Mouse (Mus musculus) ES-CJ7 (cell line): ENCODE measurements around the gene Ms4a2.

ENCODE experiments used
- DNase-seq: peaks from one replicate; pipeline ENCODE4 v3.0.0; 2011; ENCODE audit warnings: low read depth, low spot score

Ms4a2 gene

DNA sequence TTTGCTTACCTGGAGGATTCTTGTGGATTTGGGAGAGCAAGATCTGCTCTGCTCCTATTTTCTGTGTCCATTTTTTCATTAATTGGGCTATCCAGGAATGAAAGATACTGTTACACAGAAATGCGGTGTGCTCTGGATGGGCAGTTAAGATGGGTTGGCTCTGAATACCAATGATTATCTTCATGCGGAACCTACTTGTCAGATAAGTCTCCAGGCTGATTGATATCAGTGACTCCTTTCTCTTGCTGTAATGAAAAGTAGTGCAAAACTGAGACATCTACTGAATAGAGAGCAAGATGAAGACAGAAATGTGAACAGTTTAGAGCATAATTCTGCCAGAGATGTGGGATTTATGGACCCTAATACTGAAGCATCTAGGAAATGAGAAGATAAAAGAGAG lies at the start of gene Ms4a2:
TSS of gene Ms4a2 (minus strand) at position 169 of the 400 bp plus-strand sequence.
- DNase-seq, result no peak

DNA sequence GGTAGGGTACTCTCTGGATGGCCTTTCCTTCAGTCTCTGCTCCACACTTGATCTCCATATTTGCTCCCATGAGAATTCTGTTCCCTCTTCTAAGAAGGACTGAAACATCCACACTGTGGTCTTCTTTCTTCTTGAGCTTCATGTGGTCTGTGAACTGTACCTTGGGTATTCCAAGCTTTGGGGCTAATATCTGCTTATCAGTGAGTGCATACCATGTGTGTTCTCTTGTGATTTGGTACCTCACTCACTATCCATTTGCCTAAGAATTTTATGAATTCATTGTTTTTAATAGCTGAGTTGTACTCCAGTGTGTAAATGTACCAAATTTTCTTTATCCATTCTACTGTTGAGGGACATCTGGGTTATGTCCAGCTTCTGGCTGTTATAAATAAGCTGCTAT lies 38.0 kb upstream of the Ms4a2 start:
- no peak for DNase-seq

DNA sequence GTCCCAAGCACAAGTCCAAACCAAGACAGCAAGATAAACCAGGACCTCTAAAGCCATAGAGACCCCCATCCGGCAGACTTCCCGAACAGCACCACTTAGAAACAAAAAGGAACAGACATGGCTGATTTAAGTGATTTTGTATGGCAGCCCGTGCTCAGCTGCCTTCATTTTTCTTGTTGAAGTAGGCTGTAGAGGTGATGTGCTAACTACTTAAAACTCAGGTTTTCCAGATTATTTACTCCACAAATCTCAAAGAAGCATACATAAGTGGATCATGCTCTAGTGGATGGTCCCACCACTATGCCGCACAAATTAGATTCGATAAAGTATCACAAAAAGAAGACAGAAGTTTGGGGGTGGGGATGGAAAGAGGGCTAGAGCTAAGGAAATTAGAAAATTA lies 36.9 kb upstream of the Ms4a2 start, which contains the start of gene Oosp2:
TSS of gene Oosp2 (minus strand) at position 101 of the 400 bp plus-strand sequence.
- DNase-seq, result no peak

DNA sequence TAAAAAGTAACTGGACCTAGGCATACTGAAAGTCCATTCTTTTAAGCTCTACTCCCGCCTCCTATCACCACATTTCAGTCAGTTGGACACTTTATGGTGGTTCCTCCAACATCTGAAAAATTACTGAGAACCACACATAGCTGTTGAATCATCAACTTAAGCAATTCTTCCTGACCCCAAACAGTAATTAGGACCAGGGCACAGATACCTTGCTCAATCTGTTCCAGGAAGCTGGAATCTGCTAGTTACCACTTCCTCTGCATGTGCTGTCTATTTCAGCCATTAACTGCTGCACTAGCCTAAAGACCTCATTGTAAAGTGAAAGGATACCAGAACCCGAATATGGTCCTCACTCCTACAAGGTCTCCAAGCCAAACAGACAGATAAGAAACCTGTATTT lies 35.6 kb upstream of the Ms4a2 start:
- DNase-seq, result no peak

DNA sequence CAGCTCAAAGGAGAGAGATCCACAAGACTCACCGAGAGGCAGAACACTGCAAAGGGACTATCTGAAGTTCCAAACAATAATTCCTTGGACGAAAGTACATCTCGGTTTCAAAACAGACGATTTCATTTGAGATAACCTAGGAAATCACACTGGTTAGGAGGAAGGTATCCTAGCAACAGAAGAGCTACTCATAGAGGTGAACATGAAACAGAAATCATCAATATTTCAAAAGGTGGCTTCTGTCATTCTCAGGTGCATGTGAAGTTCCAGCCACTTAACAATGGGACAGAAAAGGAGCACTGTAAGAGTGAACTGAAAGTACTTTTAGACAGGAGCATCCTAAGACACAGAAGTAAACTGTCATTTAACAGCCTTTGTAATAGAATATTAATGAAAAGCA lies 26.0 kb upstream of the Ms4a2 start:
- no peak for DNase-seq

DNA sequence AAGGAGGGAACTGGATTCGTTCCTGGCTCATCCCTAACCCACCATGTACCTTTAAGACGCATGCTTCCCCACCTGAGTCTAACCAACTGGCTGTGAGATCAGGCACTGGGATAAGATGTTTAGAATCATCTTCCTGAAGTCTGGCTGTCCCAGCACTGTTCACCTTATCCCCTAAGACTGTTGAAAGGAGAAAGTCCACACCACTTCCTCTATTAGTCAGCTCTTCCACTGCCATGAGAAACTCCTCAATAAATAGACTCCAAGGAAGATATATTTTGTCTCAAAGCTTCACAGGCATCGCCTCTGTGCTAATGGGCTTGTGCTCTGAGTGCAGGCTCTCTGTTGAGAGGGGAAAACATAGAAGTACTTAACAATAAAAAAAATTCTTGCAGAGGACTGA lies 22.6 kb upstream of the Ms4a2 start:
- no peak for DNase-seq

DNA sequence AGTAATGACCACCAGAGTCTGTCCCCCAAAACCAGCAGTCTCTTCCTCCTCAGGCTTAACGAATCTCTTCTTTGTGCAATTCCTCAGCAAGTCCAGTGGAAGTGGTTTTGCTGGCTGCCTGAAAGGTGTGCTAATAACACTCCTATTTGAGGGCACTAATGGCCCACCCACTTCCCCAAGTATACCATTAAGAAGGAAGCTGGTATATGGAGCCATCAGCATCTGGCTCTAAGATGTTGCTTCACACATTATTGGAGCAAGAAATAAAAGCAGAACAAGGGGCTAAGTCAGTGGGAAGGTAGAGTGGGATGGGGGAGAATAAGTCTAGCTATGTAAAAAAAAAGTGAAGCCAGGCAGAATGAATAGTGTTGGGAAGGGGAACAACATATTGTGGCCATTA lies 17.2 kb upstream of the Ms4a2 start, which contains the start of gene Ms4a3:
TSS of gene Ms4a3 (minus strand) at position 120 of the 400 bp plus-strand sequence.
- DNase-seq, result no peak

DNA sequence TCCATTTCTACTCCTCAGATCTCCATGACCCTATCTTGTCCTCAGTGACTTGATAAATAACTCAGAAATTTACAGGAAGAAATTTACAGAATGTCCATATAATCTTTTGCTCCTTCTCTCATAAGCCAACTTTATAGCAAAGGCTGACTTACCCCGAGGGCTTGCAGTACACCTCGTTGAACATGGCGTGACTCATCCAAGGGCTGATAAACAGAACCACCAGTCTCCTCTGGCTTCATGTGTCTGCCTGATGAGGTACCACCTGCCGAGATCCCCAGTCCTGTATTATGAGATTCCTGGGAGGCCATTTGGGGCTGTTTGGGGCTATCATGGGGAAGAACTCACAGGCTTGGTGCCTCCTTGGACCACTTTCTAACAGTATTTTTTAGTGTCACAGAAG lies 15.5 kb upstream of the Ms4a2 start:
- no peak for DNase-seq

DNA sequence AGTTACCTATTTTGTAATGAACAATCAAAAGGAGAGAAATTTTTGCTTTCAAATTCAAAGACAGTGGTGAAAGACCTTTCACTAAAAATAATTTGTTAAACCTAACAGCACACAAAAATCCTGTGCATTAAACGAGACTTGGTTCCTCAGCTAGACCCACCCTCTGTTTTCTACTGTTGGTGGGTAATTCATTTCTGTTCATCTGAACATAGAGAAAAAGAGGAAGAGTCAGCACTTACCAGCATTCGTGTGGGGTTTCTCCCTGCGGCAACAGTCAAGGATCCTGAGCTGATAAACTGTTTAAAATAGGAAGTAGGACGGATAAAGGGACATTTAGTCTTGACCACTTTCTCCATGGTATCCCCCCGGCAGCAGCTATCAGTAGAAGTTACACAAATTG lies 12.1 kb upstream of the Ms4a2 start:
- no peak for DNase-seq

DNA sequence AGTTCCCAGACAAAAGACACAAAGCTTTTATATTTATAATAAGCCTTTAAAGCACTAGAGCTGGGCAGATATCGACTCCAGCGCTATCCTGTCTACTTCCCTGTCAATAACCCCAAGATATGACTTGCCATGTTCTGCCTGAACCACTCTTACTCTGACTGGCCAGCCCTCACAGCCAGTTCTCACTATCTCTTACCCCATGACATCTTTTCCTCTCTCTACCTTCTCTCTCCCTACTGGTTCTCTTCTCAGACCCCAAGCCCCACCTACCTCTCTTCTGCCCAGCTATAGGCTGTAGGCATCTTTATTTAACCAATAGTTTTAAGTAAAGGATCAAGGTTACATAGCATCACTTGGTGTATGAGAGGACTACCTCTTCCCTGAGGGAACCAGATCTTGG lies 10.8 kb upstream of the Ms4a2 start:
- DNase-seq, result no peak

DNA sequence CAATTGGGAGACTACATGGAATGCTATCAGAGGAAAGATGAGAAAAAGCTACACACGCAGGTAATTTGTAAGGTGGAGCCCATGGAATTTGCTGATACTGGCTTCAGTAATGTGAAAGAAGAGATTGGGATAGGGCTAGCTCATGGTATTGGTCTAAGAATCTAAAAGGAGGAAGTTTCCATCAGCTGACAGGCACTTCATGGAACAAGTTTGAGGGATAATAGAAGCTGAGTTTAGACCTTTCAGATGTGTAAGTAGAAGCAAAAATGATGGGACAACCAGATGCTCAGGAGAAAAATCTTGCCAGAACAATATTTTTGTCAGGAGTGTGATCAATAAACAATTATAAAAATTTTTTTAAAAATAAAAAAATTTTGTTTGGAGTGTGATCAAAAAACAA lies 10.2 kb upstream of the Ms4a2 start:
- no peak for DNase-seq

DNA sequence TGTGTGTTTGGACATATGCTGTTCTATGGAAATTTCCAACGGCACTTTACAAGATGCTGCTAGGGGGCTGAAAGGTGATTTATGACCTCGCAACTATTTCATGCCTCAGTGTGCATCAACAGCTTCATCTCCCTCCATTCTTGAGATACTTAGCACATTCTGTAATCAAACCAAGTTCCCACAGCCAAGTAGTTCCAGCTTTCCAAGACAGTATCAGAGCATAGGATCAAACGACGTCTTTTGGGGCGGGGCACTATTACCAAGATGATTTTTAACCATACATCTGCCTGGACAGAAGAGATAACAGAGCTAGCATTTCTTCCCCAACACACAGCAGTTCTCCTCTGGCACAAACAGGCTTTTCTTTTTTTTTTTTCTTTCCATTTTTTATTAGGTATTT lies 1.7 kb upstream of the Ms4a2 start:
- no peak for DNase-seq

DNA sequence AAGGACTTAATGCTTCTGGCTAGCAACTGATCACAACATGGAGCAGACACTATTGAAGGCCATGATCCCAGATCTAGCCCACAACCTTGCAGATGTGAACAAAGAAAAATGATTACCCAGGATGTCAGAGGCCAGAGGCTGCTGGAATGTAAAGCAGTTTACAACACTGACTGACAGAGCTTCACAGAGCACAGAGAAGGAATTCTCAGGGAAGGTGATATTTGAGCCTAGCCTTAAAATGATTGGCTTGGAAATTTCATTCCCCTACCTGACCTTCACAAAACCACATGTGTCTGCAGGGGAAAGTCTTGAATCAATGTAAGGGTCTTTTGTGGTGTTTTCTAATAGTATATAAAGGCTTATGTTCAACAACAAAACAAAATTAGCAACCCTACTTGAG lies 1.3 kb upstream of the Ms4a2 start:
- no peak for DNase-seq

DNA sequence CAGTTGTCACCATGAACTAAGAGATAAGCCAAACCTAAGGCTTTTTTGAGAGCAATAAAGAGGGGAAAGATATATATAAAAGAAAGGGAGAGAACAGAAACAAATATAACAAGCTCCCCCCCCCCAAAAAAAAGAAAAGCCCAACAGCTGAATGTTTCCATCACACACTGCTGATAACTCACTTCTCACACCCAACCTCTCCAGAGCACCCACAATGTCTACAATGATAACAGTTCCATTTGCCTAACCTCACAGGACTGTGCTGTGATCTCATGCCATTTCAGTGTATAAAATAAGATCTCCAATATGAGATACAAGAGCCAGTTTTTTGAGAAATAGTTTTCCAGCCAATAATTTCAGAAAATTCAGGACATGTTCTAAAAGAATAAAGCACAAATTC lies 5.5 kb downstream of the Ms4a2 start:
- no peak for DNase-seq

DNA sequence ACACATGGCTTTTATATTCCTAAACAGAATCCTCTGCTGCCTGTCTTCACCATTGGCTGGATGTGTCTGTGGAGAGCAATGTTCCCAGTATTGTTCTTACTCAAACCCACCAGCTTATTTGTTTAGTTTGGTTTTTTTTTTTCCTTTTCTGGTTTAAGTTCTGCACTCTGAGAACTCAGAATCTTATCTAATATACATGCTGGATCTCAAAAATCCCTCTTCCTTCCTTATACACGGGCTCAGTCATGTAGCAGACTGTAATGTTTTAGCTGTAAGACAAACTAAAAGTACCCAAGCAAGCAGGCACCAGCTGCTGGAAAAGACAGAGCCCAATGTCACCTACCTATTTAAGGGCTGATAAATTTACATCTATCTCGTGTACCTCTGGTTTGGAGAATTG lies 8.7 kb downstream of the Ms4a2 start:
- no peak for DNase-seq

DNA sequence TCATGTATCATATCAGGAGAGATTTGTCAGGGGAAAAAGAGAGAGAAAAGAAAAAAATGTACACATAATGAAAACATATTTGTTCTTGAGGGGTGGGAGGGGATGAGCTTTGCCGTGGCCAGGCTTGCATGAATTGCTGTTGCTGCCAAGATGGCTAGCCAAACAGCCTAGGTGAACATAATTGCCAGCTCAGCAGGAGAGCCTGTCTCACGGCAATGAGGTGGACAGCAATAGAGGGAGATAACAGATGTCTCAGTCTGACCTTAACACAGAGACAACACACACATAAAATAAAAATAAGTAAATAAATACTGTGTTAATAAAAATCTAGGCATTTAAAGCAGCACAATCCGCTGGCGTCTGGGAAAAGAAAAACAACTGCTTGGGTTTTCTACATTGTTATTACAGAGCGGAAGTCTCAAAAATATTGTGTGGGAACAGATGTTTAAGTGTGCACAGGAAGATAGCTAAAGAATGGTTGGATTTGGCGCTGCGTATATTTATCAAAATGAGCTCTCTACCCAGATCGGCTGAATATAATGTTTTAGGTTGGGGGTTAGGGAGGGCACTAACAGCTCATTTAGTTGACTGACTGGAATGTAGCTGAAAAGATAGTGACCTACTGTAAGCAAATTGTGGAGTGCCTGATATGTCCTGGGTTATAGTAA lies 9.6 kb downstream of the Ms4a2 start:
- DNase-seq, result no peak

DNA sequence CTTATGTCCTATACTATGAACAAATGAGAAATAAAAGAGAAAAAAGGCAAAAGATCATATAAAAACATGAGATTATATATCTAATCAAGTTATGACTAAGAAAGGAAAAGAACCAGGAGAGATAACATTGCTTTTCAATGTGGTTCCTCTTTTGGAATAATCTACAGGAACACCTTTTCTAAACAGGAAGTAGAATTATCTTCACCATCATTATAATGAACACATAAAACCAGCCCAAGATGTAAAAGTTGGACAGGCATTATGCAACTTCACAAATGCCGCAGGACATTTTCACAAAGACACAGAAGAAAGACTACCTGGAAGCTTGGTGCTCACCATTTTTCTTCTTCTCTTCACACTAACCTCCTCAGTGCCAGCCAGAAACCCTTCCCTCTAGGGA lies 10.4 kb downstream of the Ms4a2 start:
- no peak for DNase-seq

DNA sequence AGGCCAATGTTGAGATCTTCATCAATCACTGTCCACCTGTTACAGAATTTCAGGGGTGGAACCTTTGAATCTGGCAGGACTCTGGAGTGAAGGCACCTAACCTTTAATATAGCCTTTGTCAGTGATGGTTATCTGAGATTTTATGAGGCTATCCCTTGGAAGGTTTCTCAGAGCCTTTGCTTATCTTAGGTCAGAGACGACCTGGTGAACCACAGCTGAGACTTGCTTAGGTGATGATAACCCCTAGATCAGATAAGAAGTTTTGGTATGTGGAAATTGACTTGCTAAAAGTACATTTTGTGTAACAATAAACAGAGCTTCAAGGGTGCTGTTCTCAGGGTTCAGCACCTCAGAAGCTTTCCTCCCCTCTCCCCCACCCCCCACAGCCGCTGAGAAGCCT lies 11.2 kb downstream of the Ms4a2 start:
- no peak for DNase-seq

DNA sequence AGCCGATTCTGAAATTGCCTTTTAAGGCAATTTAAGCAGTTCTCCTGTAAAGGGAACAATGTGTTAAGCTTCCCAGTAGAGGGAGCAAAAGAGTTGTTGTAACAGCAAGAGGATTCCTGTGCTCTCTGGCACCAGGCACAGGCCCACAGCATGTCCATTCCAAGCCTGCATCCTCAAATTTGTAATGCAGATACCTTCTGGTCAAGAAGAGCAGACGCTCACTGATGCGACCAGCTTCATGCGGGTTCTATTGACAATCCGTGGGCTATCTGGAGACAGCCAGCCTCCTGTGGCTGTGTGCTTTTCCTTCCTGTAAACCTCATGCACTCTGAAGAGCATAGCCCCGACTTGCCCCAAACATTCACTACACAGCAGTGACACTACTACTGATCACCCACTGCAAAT lies 12.0 kb downstream of the Ms4a2 start:
- DNase-seq, result peak; percentile 82

DNA sequence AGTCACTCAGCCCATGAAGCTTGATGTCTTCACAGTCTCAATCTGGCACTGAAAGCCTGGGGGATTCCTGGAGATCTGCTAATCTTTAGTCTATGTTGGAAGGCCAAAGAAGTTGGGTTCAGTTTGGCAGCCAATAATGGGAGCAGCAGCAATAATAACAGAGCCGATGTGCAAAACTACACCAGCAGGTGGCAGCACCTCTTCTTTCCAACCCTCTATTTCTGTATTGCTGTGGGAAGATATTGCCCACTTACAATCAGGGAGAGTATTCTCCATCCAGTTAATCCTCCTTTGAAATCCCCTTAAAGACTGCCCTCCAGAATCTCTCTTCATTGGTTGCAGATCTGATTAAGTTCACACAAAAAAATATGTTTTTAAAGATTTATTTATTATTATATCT lies 15.3 kb downstream of the Ms4a2 start:
- peak; percentile 40 for DNase-seq

DNA sequence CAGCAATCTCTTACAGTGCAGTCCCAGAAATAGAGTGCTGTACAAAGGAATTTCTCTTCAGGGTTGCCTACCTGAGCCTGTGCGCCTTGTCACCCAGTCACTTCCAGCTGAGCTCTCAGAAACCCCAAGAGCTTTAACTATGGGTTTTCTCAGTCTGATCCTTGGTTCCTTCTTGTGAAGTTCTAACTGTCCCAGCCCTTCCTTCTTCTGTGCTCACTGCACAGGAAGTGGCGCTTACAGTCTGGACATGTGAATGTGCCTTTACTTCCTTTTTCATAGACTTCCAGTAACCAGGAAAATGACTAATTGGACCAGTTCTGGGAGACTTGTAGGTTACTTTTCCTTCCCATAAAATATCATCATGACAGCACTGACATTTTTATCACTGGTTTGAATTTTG lies 18.9 kb downstream of the Ms4a2 start, which contains the start of gene Ms4a6d:
TSS of gene Ms4a6d (minus strand) at position 247 of the 400 bp plus-strand sequence.
- DNase-seq, result no peak

DNA sequence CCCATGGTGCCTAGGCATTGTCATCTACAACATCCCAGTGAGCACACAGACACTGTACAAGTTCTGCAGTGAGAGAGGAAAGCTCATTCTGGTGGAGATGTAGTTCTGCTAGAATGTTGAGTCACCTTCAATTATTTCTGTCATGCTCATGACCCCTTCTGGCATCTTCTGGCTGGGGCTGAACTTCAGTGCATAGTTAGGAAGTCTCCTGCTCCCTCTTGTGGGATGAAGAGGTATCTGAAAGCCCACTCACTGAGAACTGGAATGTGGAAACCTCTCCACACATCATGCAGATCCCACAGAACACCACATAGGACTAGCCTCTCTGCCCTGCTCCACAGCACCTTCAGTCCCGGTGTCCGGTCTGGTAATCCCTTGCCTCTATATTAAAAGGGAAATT lies 21.5 kb downstream of the Ms4a2 start:
- DNase-seq, result peak; percentile 57

DNA sequence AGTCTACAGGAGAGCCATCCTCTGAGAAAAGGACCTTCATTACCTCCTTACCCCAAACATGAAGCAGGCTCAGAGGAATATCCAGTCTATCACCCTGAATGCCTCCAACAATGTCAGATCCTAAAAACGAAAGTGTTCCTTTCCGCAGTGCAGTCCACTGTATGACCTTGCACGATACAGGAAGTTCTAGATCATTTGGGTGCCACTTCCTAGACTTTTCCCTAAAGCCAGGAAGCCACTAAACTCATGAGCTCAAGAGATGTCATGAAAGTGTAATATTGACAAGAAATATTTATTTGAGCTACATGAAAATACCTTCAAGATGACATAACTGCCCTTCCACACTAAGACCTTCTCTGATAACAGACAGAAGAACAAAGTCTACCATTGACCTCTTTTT lies 22.2 kb downstream of the Ms4a2 start:
- no peak for DNase-seq

DNA sequence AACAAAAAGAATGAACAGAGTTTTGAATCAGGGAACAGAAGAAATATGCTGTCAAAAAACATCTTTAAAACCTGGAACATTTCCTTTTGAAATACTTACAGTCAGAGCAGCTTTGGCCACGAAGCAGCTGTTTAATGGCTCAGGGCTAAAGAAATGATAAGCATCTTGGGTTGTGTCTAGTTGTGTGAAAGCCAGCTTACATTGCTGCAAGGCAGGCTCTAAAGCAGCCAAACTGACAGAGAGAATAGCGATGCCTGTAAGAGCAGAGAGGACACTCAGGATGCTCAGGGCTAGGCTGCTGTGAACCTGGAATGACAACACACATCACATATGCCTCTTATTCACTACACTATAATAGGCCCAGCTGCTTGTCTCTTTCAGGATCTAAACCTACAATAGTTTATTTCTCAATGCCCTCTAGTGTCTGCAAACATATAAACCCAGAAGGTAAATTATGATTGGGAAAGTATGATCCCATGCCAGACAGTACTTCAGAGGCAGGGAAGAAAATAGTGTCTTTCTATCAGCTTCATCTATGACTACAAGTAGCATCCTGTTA lies 33.5 kb downstream of the Ms4a2 start:
- DNase-seq, result no peak
